Mouse (Mus musculus): ENCODE results near the gene Mov10l1. TPM values are rescaled to one million over a fixed set of nuclear protein-coding genes. Genes with fewer than 3 reads are reported as not detected.

Mov10l1 gene
- total RNA-seq, 4 experiments from 2014 or later, result 0.29 TPM; not detected in 3

Other genes with a start within 250 kb of the Mov10l1 start
- 10 to 100 TPM; 50.8 to 56.4 (median 54.1) TPM for gene Brd1, start 248.7 kb upstream of the Mov10l1 start, total RNA-seq (2022)
- gene Zbed4, start 231.2 kb upstream of the Mov10l1 start, total RNA-seq (2022), result 10 to 100 TPM in 2 of 4 experiments, 1 to 10 TPM in 2; 9.8 to 11.1 (median 10.1) TPM
- 10 to 100 TPM; 11.3 to 16.7 (median 14.3) TPM for gene Alg12, start 163.6 kb upstream of the Mov10l1 start, total RNA-seq (2022)
- 10 to 100 TPM; 15.0 to 35.2 (median 26.0) TPM for gene Creld2, start 163.3 kb upstream of the Mov10l1 start, total RNA-seq (2022)
- gene Pim3, start 120.7 kb upstream of the Mov10l1 start, total RNA-seq (2022), result 10 to 100 TPM; 32.4 to 44.2 (median 38.4) TPM
- 1 to 10 TPM; 1.2 to 4.3 (median 2.7) TPM for gene Ttll8, start 28.5 kb upstream of the Mov10l1 start, total RNA-seq (2022)
- gene Mlc1, start 3.9 kb upstream of the Mov10l1 start, total RNA-seq (2022), result 100 to 1,000 TPM; 114 to 176 (median 137) TPM
- 100 to 1,000 TPM; 126 to 157 (median 144) TPM for gene Panx2, start 76.8 kb downstream of the Mov10l1 start, total RNA-seq (2022)
- 10 to 100 TPM; 20.5 to 22.3 (median 22.0) TPM for gene Trabd, start 92.2 kb downstream of the Mov10l1 start, total RNA-seq (2022)
- gene Selenoo, start 106.2 kb downstream of the Mov10l1 start, total RNA-seq (2022), result 10 to 100 TPM; 22.9 to 25.4 (median 23.4) TPM
- 10 to 100 TPM; 26.1 to 38.9 (median 32.8) TPM for gene Tubgcp6, start 140.2 kb downstream of the Mov10l1 start, total RNA-seq (2022)
- 10 to 100 TPM; 14.7 to 19.3 (median 15.9) TPM for gene Hdac10, start 145.8 kb downstream of the Mov10l1 start, total RNA-seq (2022)
- gene Mapk12, start 157.8 kb downstream of the Mov10l1 start, total RNA-seq (2022), result 1 to 10 TPM; 4.9 to 9.7 (median 7.0) TPM
- gene Mapk11, start 166.7 kb downstream of the Mov10l1 start, total RNA-seq (2022), result 10 to 100 TPM; 21.4 to 27.4 (median 24.8) TPM
- 10 to 100 TPM; 54.0 to 78.5 (median 67.5) TPM for gene Plxnb2, start 197.9 kb downstream of the Mov10l1 start, total RNA-seq (2022)
- 10 to 100 TPM; 38.9 to 52.1 (median 45.1) TPM for gene Dennd6b, start 213.6 kb downstream of the Mov10l1 start, total RNA-seq (2022)
- 100 to 1,000 TPM; 147 to 171 (median 157) TPM for gene Ppp6r2, start 228.6 kb downstream of the Mov10l1 start, total RNA-seq (2022)

Measured in layer of hippocampus, adult 8-10 months (tissue).